Mouse (Mus musculus) large intestine, adult 2 months (tissue): ENCODE data around the gene Nat8l. TPM values are rescaled to one million over a fixed set of nuclear protein-coding genes. Genes with fewer than 3 reads are reported as not detected.

Experiments
- DNase-seq: peaks from one replicate; pipeline ENCODE4 v3.0.0-alpha.2; 2012; ENCODE audit warnings: low read depth, low spot score
- WGBS: fragments of 180-500 bp; shearing (Covaris S2); methylation state at CpG from one replicate; pipeline ENCODE4 v1.1.7; 2018; 5-methylcytosine and 5-hydroxymethylcytosine counted together
- polyA plus RNA-seq: library from polyadenylated mRNA; depleted of rRNA; stranded (reverse); fragments of >200 nt; gene quantifications from 2 replicates; pipeline ENCODE4 v1.2.3, GENCODE M21; 2012; rRNA removed

Nat8l gene
- polyA plus RNA-seq, 1 experiment = 0.61 TPM

- no peak for DNase-seq
- 95% methylated on average over 25 of the region's 25 CpGs for WGBS
Measured at GRCm38 (mm10) chr5:34000809-34001208, 5.0 kb downstream of the Nat8l start.

- WGBS = 88% methylated on average over 1 of the region's 1 CpGs
- DNase-seq = no peak
Measured at GRCm38 (mm10) chr5:34001401-34001800, 5.6 kb downstream of the Nat8l start.

- 89% methylated on average over 4 of the region's 4 CpGs for WGBS
- DNase-seq = no peak
Measured at GRCm38 (mm10) chr5:34002636-34003035, 6.9 kb downstream of the Nat8l start.

GRCm38 (mm10) chr5:34004618-34005017 lies 8.8 kb downstream of the Nat8l start:
- no peak for DNase-seq
- 64% methylated on average over 5 of the region's 5 CpGs for WGBS

GRCm38 (mm10) chr5:34006832-34007231 lies 11.0 kb downstream of the Nat8l start:
- DNase-seq = no peak
- WGBS = 80% methylated on average over 4 of the region's 4 CpGs

GRCm38 (mm10) chr5:34007392-34007941 lies 11.7 kb downstream of the Nat8l start:
- WGBS = 80% methylated on average over 4 of the region's 4 CpGs
- DNase-seq = no peak

- 51% methylated on average over 1 of the region's 1 CpGs for WGBS
- DNase-seq = no peak
Measured at GRCm38 (mm10) chr5:34014652-34015051, 18.9 kb downstream of the Nat8l start.

- WGBS = 72% methylated on average over 4 of the region's 4 CpGs
- DNase-seq = no peak
Measured at GRCm38 (mm10) chr5:34018968-34019367, 23.2 kb downstream of the Nat8l start.

- no peak for DNase-seq
- WGBS = 55% methylated on average over 4 of the region's 4 CpGs
Measured at GRCm38 (mm10) chr5:34030101-34030500, 34.3 kb downstream of the Nat8l start.

- 70% methylated on average over 6 of the region's 6 CpGs for WGBS
- no peak for DNase-seq
Measured at GRCm38 (mm10) chr5:34031022-34031421, 35.2 kb downstream of the Nat8l start.

GRCm38 (mm10) chr5:34032520-34032919 lies 36.7 kb downstream of the Nat8l start:
- 36% methylated on average over 3 of the region's 3 CpGs for WGBS

More at GRCm38 (mm10) chr5:34032520-34032919, 36.7 kb downstream of the Nat8l start:
- no peak for DNase-seq

Other genes with a start within 250 kb of the Nat8l start
- 62.5 and 92.7 TPM in 2 replicates for gene Letm1, start 213.2 kb upstream of the Nat8l start, polyA plus RNA-seq
- gene Nsd2, start 175.3 kb upstream of the Nat8l start, polyA plus RNA-seq = 10.0 and 10.4 TPM in 2 replicates
- 28.5 and 32.8 TPM in 2 replicates for gene Nelfa, start 59.6 kb upstream of the Nat8l start, polyA plus RNA-seq
- gene Gm1673, start 12.6 kb upstream of the Nat8l start, polyA plus RNA-seq = 3.7 and 4.3 TPM in 2 replicates
- 0.05 and 0.48 TPM in 2 replicates for gene Poln, start 173.5 kb downstream of the Nat8l start, polyA plus RNA-seq
- gene Haus3, start 173.5 kb downstream of the Nat8l start, polyA plus RNA-seq = 0.77 and 0.97 TPM in 2 replicates
- gene Mxd4, start 191.7 kb downstream of the Nat8l start, polyA plus RNA-seq = 48.9 and 65.6 TPM in 2 replicates